Mouse (Mus musculus) midbrain, embryonic 12.5 days (tissue): Measurements from ENCODE around the gene Hexdc. TPM values are rescaled to one million over a fixed set of nuclear protein-coding genes. Genes with fewer than 3 reads are reported as not detected.

ENCODE experiments used
- ATAC-seq: fragments of 200-750 bp; cut with Nextera tagmentation; 2 replicates; pipeline ENCODE4 v1.8.0; 2017; ENCODE audit warnings: low read depth, moderate TSS enrichment, moderate library complexity; ENCODE audit not compliant: low FRiP score
- H3K27ac ChIP-seq: fragments of 300-500 bp; sonication (generic); replicated peaks from 2 replicates; pipeline ENCODE4 v1.5.1; 2016; ENCODE audit warnings: mild to moderate bottlenecking
- H3K27me3 ChIP-seq: fragments of 300-500 bp; sonication (generic); 2 replicates; pipeline ENCODE4 v1.6.1; 2016; ENCODE audit warnings: mild to moderate bottlenecking
- H3K36me3 ChIP-seq: fragments of 300-500 bp; sonication (generic); 2 replicates; pipeline ENCODE4 v1.6.1; 2016
- H3K4me1 ChIP-seq: fragments of 300-500 bp; sonication (generic); 2 replicates; pipeline ENCODE4 v1.6.1; 2016
- H3K4me2 ChIP-seq: fragments of 300-500 bp; sonication (generic); replicated peaks from 2 replicates; pipeline ENCODE4 v1.6.1; 2016; ENCODE audit warnings: mild to moderate bottlenecking, moderate library complexity
- H3K4me3 ChIP-seq: fragments of 300-500 bp; sonication (generic); 2 replicates; pipeline ENCODE4 v1.5.1; 2016; ENCODE audit warnings: mild to moderate bottlenecking
- H3K9ac ChIP-seq: fragments of 300-500 bp; sonication (generic); replicated peaks from 2 replicates; pipeline ENCODE4 v1.6.1; 2016; ENCODE audit warnings: mild to moderate bottlenecking, moderate library complexity
- H3K9me3 ChIP-seq: fragments of 300-500 bp; sonication (generic); 2 replicates; pipeline ENCODE4 v1.6.1; 2016; ENCODE audit warnings: mild to moderate bottlenecking
- WGBS: fragments of 180-500 bp; shearing (Covaris S2); methylation state at CpG from one replicate; pipeline ENCODE4 v1.1.7; 2016; 5-methylcytosine and 5-hydroxymethylcytosine counted together
- polyA plus RNA-seq: library from polyadenylated mRNA; unstranded; fragments of >200 nt; fragmentation: Nextera tagmentation; extraction: Ambion mirVana; gene quantifications from 2 replicates; pipeline ENCODE4 v1.2.1, GENCODE M21; 2016

Gene Hexdc
- polyA plus RNA-seq, 1 experiment from 2014 or later: 11.9 TPM

GRCm38 (mm10) chr11:121231191-121231590 is 27.0 kb downstream of the Hexdc start:
- H3K9ac ChIP-seq: no peak overlapping the region
- H3K27ac ChIP-seq: no peak overlapping the region
- peaks cover 22% of the 10 kb centered on the region for H3K4me1 ChIP-seq
- WGBS: 74% methylated on average over 4 of the region's 4 CpGs
- H3K4me2 ChIP-seq: no peak overlapping the region
- H3K36me3 ChIP-seq: peaks cover 6% of the 10 kb centered on the region; the same call in 1 of the 2 replicates
- no peaks in the 10 kb centered on the region for H3K27me3 ChIP-seq
- no peaks in the 10 kb centered on the region for H3K9me3 ChIP-seq
- no peak overlapping the region for H3K4me3 ChIP-seq
- ATAC-seq: no peak

GRCm38 (mm10) chr11:121231628-121232291 is 27.5 kb downstream of the Hexdc start:
- 46% methylated on average over 4 of the region's 4 CpGs for WGBS
- no peaks in the 10 kb centered on the region for H3K27me3 ChIP-seq

GRCm38 (mm10) chr11:121232706-121233105 is 28.5 kb downstream of the Hexdc start:
- Histone ChIP-seq H3K27ac (no peak overlapping the region), H3K4me1 (peaks cover 23% of the 10 kb centered on the region), H3K9ac (no peak overlapping the region), H3K4me2 (no peak overlapping the region), H3K27me3 (no peaks in the 10 kb centered on the region), H3K4me3 (no peak overlapping the region), H3K36me3 (no peaks in the 10 kb centered on the region), H3K9me3 (no peaks in the 10 kb centered on the region)
- 38% methylated on average over 4 of the region's 4 CpGs for WGBS
- no peak for ATAC-seq

More at GRCm38 (mm10) chr11:121231628-121232291, 27.5 kb downstream of the Hexdc start:
- H3K4me3 ChIP-seq: no peak overlapping the region
- H3K9ac ChIP-seq: no peak overlapping the region
- H3K4me2 ChIP-seq: no peak overlapping the region
- H3K9me3 ChIP-seq: no peaks in the 10 kb centered on the region
- no peak overlapping the region for H3K27ac ChIP-seq
- no peak for ATAC-seq
- peaks cover under 1% of the 10 kb centered on the region; the same call in 1 of the 2 replicates for H3K36me3 ChIP-seq
- H3K4me1 ChIP-seq: peaks cover 25% of the 10 kb centered on the region

DNA sequence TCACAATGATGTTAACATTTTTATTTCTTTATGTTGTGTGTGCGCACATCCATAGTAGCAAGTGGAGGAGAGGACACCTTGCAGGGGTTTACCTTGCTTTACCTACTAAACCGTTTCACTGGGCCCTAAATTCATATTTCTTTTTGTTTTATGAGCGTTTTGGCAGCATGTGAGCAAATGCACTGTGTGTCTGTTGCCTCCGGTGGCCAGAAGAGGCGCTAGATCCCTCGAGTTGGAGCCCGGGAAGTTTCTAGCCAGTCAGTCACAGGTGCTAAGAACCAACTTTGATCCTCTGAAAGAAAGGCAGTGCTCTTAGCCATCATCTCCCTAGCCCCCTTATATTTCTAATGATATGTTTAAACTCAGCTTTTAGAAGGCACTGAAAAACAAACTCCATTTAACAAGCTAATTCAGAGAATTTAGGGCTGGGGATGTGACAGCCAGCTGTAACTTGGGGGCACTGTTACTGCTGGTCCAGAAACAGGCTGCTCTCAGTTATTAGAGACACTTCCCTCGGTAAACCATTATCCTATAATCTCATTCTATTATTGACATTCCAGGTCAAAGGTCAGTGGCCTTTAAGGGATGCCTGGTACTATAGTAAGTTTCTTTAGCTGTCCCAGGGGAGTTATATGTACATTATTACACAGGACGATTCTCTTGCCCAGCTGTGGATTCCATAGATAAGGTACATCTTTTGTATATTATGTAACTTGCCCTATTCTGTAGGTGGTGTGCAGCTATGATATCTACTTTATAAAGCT is 31.4 kb downstream of the Hexdc start:
- no peaks in the 10 kb centered on the region for H3K9me3 ChIP-seq
- no peaks in the 10 kb centered on the region for H3K27me3 ChIP-seq
- H3K27ac ChIP-seq: peak overlapping the region; percentile 98
- peaks cover 22% of the 10 kb centered on the region for H3K4me1 ChIP-seq
- 27% methylated on average over 9 of the region's 9 CpGs for WGBS
- H3K4me2 ChIP-seq: peak overlapping the region; percentile 50
- no peak for ATAC-seq
- no peak overlapping the region for H3K4me3 ChIP-seq
- H3K36me3 ChIP-seq: peaks cover 11% of the 10 kb centered on the region; the same call in 1 of the 2 replicates
- no peak overlapping the region for H3K9ac ChIP-seq

DNA sequence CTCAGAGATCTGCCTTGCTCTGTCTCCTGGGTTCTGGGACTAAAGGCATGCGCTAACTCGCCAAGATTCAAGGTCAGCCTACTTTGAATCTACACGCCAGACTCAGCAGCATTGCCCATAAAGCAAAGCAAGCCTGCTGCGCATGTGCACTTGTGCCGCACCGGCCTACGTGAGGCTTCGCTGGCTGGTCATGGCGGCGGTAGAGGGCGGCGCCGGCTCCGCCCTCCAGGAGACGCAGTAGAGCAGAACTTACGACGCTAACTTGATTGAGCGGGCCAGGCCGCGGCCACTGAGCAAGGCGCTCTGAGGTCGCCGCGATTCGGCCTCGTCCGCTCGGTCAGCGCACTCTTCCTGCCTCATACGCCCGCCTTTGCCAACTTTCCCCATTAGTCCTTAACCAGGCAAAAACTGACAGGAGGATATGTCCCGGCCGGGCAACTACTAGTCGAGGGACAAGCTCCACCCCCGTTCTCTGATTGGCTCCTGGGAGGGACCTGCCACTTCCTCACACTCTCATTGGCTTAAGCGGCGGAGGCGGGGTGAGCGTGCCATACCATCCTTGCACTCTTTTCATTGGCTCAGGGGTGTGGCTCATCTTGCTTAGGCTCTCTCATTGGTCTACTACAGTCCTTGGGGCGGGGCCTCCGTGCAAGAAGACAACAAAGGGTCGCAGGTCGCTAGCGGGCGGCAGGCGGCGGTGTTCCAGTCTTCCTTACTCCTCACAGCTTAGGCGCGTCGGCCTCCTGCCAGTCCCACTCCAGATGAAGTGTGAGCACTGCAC is 32.5 kb downstream of the Hexdc start, which contains the start of gene Narf:
Narf (plus strand) TSS at position 690 of the 781 bp plus-strand sequence.
- H3K36me3 ChIP-seq: peaks cover 17% of the 10 kb centered on the region
- H3K9ac ChIP-seq: peak within 1 kb of the TSS; percentile 82
- no peaks in the 10 kb centered on the region for H3K9me3 ChIP-seq
- H3K4me1 ChIP-seq: peaks cover 22% of the 10 kb centered on the region
- peak; percentile 100 for ATAC-seq
- H3K27ac ChIP-seq: peak within 1 kb of the TSS; percentile 98
- under 1% methylated on average over 50 of the region's 50 CpGs for WGBS
- H3K27me3 ChIP-seq: no peaks in the 10 kb centered on the region
- H3K4me3 ChIP-seq: peak within 1 kb of the TSS; percentile 80
- peak within 1 kb of the TSS; percentile 53 for H3K4me2 ChIP-seq

DNA sequence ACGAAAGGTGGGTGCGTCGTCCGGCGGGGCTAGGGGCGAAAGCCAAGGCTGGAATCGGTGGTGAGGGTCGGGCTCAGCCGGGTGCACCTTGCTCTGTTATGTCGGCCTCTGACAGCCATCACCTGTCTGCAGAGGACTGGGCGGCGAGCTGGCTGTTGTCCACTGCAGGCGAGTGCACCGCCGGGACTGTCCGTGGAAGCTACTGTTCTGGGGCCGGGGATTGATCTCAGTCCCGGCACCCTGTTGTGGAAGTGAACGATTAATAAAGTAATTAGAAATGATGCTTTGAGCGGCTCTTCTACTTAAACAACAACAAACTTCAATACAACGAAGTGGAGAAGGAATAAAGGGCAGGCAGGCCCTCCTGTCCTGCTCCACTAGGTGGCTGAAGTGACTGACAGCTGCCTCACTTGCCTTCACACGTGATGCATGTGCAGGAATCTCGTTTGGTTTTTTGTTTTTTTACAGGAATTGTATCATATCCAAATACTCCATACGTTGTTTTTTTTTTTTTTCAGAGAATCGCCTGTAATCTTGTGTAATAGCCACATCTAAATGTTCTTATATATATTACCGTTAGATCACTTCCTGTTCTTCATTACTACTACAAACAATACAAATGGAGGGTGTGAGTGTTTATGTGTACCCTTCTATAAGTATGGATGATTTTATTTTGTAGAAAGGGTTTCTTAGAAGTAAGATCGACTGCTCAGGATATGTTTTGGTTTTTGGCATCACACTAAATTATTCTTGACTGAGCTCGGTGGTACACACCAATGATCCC is 33.3 kb downstream of the Hexdc start:
- no peak; the same call in 1 of the 2 replicates for ATAC-seq
- WGBS: 6% methylated on average over 28 of the region's 28 CpGs
- peak overlapping the region; percentile 82 for H3K9ac ChIP-seq
- H3K27me3 ChIP-seq: no peaks in the 10 kb centered on the region
- peak overlapping the region; percentile 98 for H3K27ac ChIP-seq
- peak overlapping the region; percentile 53 for H3K4me2 ChIP-seq
- H3K4me1 ChIP-seq: peaks cover 22% of the 10 kb centered on the region
- H3K4me3 ChIP-seq: peak overlapping the region; percentile 80
- no peaks in the 10 kb centered on the region for H3K9me3 ChIP-seq
- H3K36me3 ChIP-seq: peaks cover 25% of the 10 kb centered on the region

DNA sequence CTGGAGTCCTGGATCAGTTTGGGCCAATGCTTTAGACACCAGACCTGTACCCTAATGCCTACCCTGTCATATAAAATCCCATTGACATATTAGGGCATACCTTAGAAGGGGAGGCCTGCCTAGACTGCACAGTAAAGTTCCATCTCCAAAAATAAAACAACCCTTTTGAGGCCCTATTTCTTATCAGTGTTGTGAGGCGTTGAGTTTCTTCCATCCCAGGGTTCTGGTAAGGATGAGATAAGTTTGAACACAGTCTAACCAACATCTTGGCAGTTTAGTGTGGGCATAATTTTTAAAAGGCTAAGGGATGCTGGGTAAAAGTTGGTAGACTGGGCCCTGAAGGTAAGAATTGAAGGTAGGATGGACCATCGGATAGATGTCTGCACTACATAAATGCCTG is 35.4 kb downstream of the Hexdc start:
- peaks cover 22% of the 10 kb centered on the region for H3K4me1 ChIP-seq
- 92% methylated on average over 2 of the region's 2 CpGs for WGBS
- no peaks in the 10 kb centered on the region for H3K9me3 ChIP-seq
- peak overlapping the region; percentile 53; the same call in 1 of the 2 replicates for H3K4me2 ChIP-seq
- no peak overlapping the region for H3K4me3 ChIP-seq
- peaks cover 45% of the 10 kb centered on the region for H3K36me3 ChIP-seq
- no peak for ATAC-seq
- H3K9ac ChIP-seq: no peak overlapping the region
- H3K27ac ChIP-seq: no peak overlapping the region
- no peaks in the 10 kb centered on the region for H3K27me3 ChIP-seq

GRCm38 (mm10) chr11:121250196-121250595 is 46.0 kb downstream of the Hexdc start:
- Histone ChIP-seq H3K4me1 (no peaks in the 10 kb centered on the region), H3K9ac (no peak overlapping the region), H3K9me3 (no peaks in the 10 kb centered on the region), H3K4me2 (no peak overlapping the region), H3K4me3 (no peak overlapping the region), H3K27me3 (no peaks in the 10 kb centered on the region), H3K36me3 (peaks cover 97% of the 10 kb centered on the region), H3K27ac (no peak overlapping the region)
- ATAC-seq: no peak
- WGBS: 95% methylated on average over 8 of the region's 8 CpGs

GRCm38 (mm10) chr11:121259160-121260100 is 55.2 kb downstream of the Hexdc start, which contains the start of gene Foxk2:
Gene Foxk2, plus strand, starts transcription at chr11:121259990.
- peak; percentile 99 for ATAC-seq
- Histone ChIP-seq H3K9me3 (no peaks in the 10 kb centered on the region), H3K36me3 (peaks cover 46% of the 10 kb centered on the region), H3K9ac (peak within 1 kb of the TSS; percentile 99), H3K4me2 (peak within 1 kb of the TSS; percentile 79), H3K27ac (peak within 1 kb of the TSS; percentile 91), H3K4me3 (peak within 1 kb of the TSS; percentile 96), H3K4me1 (peaks cover 25% of the 10 kb centered on the region), H3K27me3 (no peaks in the 10 kb centered on the region)
- WGBS: under 1% methylated on average over 58 of the region's 91 CpGs

DNA sequence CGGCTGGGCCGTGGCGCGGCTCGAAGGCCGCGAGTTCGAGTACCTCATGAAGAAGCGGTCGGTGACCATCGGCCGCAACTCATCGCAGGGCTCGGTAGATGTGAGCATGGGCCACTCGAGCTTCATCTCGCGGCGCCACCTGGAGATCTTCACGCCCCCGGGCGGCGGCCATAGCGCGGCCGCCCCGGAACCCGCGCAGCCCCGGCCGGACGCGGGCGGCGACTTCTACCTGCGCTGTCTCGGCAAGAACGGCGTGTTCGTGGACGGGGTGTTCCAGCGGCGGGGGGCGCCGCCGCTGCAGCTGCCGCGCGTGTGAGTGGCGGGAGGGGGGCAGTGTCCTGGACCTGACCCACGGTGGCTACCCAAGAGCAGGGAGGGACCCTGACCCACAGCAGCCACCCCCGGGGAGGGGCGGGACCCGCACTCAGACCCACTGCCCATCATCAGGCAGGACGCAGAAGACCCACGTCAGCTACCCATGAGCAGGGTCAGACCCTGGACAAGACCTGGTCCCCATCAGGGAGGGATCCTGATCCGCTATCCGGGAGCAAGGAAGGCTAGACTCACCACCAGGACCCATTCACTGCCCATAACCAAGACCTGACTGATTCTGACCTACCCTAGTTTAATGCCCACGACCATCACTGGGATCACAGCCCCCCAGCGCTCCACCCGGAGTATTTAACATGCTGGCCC is 56.1 kb downstream of the Hexdc start:
- H3K4me3 ChIP-seq: peak overlapping the region; percentile 96
- H3K4me1 ChIP-seq: peaks cover 25% of the 10 kb centered on the region
- ATAC-seq: peak; percentile 38
- WGBS: 0% methylated on average over 54 of the region's 60 CpGs
- peak overlapping the region; percentile 99 for H3K9ac ChIP-seq
- H3K9me3 ChIP-seq: no peaks in the 10 kb centered on the region
- H3K27me3 ChIP-seq: no peaks in the 10 kb centered on the region
- peak overlapping the region; percentile 91 for H3K27ac ChIP-seq
- peak overlapping the region; percentile 79 for H3K4me2 ChIP-seq
- peaks cover 43% of the 10 kb centered on the region for H3K36me3 ChIP-seq
